Mouse (Mus musculus) C2C12 (cell line): ENCODE measurements around the gene Olfr738. TPM values are rescaled to one million over a fixed set of nuclear protein-coding genes. Genes with fewer than 3 reads are reported as not detected.

Source experiments
- H3K27me3 ChIP-seq: one replicate; pipeline ENCODE4 v1.6.1; 2011; ENCODE audit not compliant: control insufficient read depth, insufficient read depth, insufficient read length
- H3K36me3 ChIP-seq: one replicate; pipeline ENCODE4 v1.6.1; 2011; ENCODE audit not compliant: control insufficient read depth, insufficient read depth
- H3K4me3 ChIP-seq: one replicate; pipeline ENCODE4 v1.5.1; 2011; ENCODE audit warnings: mild to moderate bottlenecking, control low read depth; ENCODE audit not compliant: poor library complexity, insufficient read depth, severe bottlenecking
- H3K79me2 ChIP-seq: one replicate; pipeline ENCODE4 v1.6.1; 2011; ENCODE audit not compliant: control insufficient read depth, insufficient read depth
- H3K79me3 ChIP-seq: one replicate; pipeline ENCODE4 v1.6.1; 2011; ENCODE audit warnings: low read depth, control low read depth
- H3ac ChIP-seq: one replicate; pipeline ENCODE3; 2011; ENCODE audit warnings: low read depth; ENCODE audit not compliant: control insufficient read depth, insufficient read length
- CEBPB ChIP-seq: IDR thresholded peaks from one replicate; pipeline ENCODE4 v1.6.1; 2011; ENCODE audit warnings: low read depth, mild to moderate bottlenecking, control low read depth, moderate library complexity
- CTCF ChIP-seq: IDR thresholded peaks from one replicate; pipeline ENCODE4 v1.5.1; 2011; ENCODE audit not compliant: control insufficient read depth, insufficient read depth, insufficient read length
- FOSL1 ChIP-seq: IDR thresholded peaks from one replicate; pipeline ENCODE4 v1.8.0; 2011; ENCODE audit warnings: mild to moderate bottlenecking, low read length; ENCODE audit not compliant: poor library complexity, insufficient read depth, severe bottlenecking
- MAX ChIP-seq: IDR thresholded peaks from one replicate; pipeline ENCODE4 v1.6.1; 2011; ENCODE audit warnings: mild to moderate bottlenecking, control low read depth
- MYOD1 ChIP-seq: IDR thresholded peaks from one replicate; pipeline ENCODE4 v1.6.1; 2011; ENCODE audit warnings: low read depth; ENCODE audit not compliant: control insufficient read depth, insufficient read length
- MYOG ChIP-seq: IDR thresholded peaks from one replicate; pipeline ENCODE4 v1.6.1; 2011; ENCODE audit not compliant: control insufficient read depth, insufficient read length; ENCODE audit errors: extremely low read depth
- USF1 ChIP-seq: IDR thresholded peaks from one replicate; pipeline ENCODE4 v1.6.1; 2011; ENCODE audit warnings: low read depth, mild to moderate bottlenecking, control low read depth, moderate library complexity
- long read RNA-seq, 2 experiments: library from polyadenylated mRNA; unstranded; transcript quantifications; one replicate each; pipeline ENCODE4 v2.0.0; 2019 to 2020
- polyA plus RNA-seq: library from polyadenylated mRNA; unstranded; fragments of >200 nt; fragmentation: generic; extraction: Trizol; gene quantifications from one replicate; pipeline ENCODE4 v1.2.1, GENCODE M21; 2012; ENCODE audit warnings: missing spikeins

Olfr738 gene
- not detected for polyA plus RNA-seq
- long read RNA-seq, experiment 1: 0 reads
- long read RNA-seq, experiment 2: 0 reads

DNA sequence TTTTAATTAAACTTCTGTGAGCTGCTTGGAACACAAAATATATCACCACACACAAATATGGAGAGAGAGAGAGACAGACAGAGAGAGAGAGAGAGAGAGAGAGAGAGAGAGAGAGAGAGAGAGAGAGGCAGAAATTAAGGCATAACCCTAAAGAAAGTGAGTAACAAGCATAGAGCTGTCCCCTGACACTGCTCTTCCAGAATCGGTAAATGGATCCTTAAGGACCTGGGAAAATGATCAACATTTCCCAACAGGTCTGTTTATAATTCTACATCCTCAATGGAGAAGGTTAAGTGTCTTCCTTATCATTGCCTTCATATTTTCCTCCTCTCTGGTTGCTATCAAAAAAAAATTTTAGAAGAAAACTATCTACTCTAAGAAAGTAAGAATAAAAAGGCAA, at the start of gene Olfr738:
Gene Olfr738, plus strand, starts transcription at position 301 of the 400 bp plus-strand sequence.
- Histone ChIP-seq H3K27me3 (no peaks in the 10 kb centered on the region), H3K79me3 (no peaks in the 10 kb centered on the region), H3ac (no peak within 1 kb of the TSS), H3K36me3 (no peaks in the 10 kb centered on the region), H3K79me2 (no peaks in the 10 kb centered on the region), H3K4me3 (no peak within 1 kb of the TSS)
- TF ChIP-seq FOSL1 (no peak), CEBPB (no peak), MYOG (no peak), USF1 (no peak), CTCF (no peak), MYOD1 (no peak), MAX (no peak)

DNA sequence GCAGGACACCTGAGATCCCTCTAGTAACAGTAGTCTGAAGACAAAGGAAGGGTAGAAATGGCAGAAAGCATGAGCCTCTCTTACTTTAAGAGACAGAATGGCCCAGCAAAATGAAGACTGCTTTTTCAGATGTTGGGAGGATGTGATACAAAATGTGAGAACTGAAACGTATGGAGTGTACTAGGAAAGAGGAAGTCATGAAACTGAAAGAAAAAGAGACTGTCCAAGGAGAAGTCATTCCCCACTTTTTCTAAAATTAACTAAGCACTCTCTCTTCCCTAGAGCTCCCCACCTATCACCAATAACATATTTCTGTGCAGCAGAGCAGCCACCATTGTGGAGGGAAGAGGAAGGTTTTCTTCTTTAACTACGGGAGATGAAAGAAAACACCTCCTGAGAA, 49.8 kb upstream of the Olfr738 start, which contains the start of gene Tlr11:
Gene Tlr11, plus strand, starts transcription at position 322 of the 400 bp plus-strand sequence.
- no peaks in the 10 kb centered on the region for H3K36me3 ChIP-seq
- H3K79me3 ChIP-seq: no peaks in the 10 kb centered on the region
- no peak within 1 kb of the TSS for H3K4me3 ChIP-seq
- no peak for TF ChIP-seq CEBPB
- H3K79me2 ChIP-seq: no peaks in the 10 kb centered on the region
- no peak within 1 kb of the TSS for H3ac ChIP-seq
- H3K27me3 ChIP-seq: no peaks in the 10 kb centered on the region

DNA sequence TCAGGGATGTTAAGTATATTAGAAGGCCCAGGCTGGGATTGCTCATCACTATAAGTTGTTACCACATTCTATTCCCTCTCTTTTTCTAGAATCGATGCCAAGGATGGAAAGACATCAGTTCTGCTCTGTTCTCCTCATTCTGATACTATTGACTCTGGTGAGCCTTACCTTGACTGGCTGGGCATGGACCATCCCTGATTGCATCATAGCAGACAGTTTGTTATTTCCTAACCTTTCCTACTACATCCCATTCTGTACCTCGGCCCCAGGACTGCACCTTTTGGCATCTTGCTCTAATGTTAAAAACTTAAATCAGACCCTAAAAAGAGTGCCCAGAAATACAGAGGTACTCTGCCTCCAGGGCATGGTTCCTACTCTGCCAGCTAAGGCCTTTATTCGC, 46.9 kb upstream of the Olfr738 start:
- Histone ChIP-seq H3ac (no peak overlapping the region), H3K36me3 (no peaks in the 10 kb centered on the region), H3K4me3 (no peak overlapping the region), H3K79me3 (no peaks in the 10 kb centered on the region), H3K27me3 (no peaks in the 10 kb centered on the region), H3K79me2 (no peaks in the 10 kb centered on the region)
- TF ChIP-seq MYOD1 (no peak), FOSL1 (no peak), MYOG (no peak), MAX (no peak), USF1 (no peak), CEBPB (no peak), CTCF (no peak)

DNA sequence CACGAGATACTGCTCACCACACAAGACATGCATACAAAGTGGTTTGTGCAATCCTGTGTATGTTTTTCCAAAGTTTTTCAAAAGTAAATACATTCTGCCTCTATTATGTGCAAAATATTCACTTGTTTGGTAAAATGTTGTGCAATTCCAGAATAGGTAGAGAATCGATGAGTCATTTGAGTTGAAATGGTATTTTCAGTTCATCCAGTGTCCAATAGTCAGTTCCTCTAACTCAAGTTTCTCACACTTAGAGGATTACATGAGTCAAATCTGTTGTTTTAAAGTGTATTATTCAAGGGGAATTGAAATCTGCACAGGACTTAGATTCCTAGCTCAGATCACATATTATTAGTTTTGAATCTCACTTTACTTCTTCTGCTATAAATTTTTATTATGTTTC, 43.8 kb upstream of the Olfr738 start:
- no peak overlapping the region for H3K4me3 ChIP-seq

DNA sequence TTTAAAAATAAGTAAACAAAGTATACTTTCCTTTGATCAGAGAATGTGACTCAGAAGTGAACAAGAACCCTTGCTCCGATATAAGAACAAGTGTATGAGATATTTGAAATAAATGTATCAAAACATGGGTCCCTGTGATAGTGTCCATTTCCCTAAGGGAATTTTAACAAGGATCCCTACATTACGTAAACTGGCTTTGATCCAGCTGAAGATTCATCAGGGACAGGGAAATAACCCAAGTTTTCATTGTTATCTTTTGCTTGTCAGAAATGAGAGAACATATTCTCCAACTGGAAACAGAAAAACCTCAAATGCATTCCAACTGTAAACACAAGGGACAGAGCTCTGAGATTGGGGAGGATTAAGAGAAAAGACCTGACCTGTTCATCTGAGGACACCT, 26.5 kb upstream of the Olfr738 start, which contains the start of gene Olfr736:
Gene Olfr736, plus strand, starts transcription at position 301 of the 400 bp plus-strand sequence.
- H3K36me3 ChIP-seq: no peaks in the 10 kb centered on the region
- H3K27me3 ChIP-seq: no peaks in the 10 kb centered on the region
- no peak within 1 kb of the TSS for H3K4me3 ChIP-seq
- H3K79me2 ChIP-seq: no peaks in the 10 kb centered on the region
- TF ChIP-seq MYOD1 (no peak), MAX (no peak), MYOG (no peak), FOSL1 (no peak), CTCF (no peak), CEBPB (no peak), USF1 (no peak)
- no peaks in the 10 kb centered on the region for H3K79me3 ChIP-seq
- no peak within 1 kb of the TSS for H3ac ChIP-seq

More for the DNA sequence above, 43.8 kb upstream of the Olfr738 start:
- TF ChIP-seq MYOD1 (no peak), CTCF (no peak), FOSL1 (no peak), MAX (no peak), USF1 (no peak)
- Histone ChIP-seq H3K27me3 (no peaks in the 10 kb centered on the region), H3K79me2 (no peaks in the 10 kb centered on the region), H3ac (no peak overlapping the region), H3K79me3 (no peaks in the 10 kb centered on the region), H3K36me3 (no peaks in the 10 kb centered on the region)

DNA sequence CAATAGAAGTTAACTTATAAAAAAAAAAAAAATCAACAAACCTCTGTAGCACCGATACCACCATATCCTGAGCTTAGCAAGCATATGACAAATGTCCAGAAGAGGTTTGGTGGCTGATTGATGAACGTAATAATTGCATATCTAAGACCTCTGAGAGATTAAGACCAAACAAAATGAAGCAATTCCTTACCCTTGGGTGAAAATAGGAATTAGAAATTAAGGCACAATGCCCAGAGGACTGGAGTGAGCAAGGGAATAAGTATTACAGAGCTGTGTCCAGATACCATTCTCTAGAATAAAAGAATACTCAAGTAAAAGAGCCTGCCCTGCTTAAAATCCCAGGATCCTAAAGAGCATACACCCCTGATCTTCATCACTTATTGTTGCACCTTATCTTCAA, 11.0 kb downstream of the Olfr738 start, which contains the start of gene Olfr739:
Gene Olfr739, plus strand, starts transcription at position 301 of the 400 bp plus-strand sequence.
- no peak within 1 kb of the TSS for H3ac ChIP-seq
- H3K79me2 ChIP-seq: no peaks in the 10 kb centered on the region
- TF ChIP-seq CEBPB (no peak), USF1 (no peak), CTCF (no peak), MYOG (no peak), MYOD1 (no peak), FOSL1 (no peak), MAX (no peak)
- no peaks in the 10 kb centered on the region for H3K36me3 ChIP-seq
- no peak within 1 kb of the TSS for H3K4me3 ChIP-seq
- H3K79me3 ChIP-seq: no peaks in the 10 kb centered on the region
- no peaks in the 10 kb centered on the region for H3K27me3 ChIP-seq
